Mouse (Mus musculus) neural tube, embryonic 11.5 days (tissue): ENCODE measurements at regions not wholly inside any gene's neighbourhood (a gene's known extent, or its start where the extent isn't known, plus 50 kb on each side); places are given as distances from the start of the nearest gene placed in this dataset.

Source experiments
- ATAC-seq: fragments of 200-750 bp; cut with Nextera tagmentation; 2 replicates; pipeline ENCODE4 v1.8.0; 2017; ENCODE audit warnings: moderate number of reproducible peaks, mild to moderate bottlenecking, moderate TSS enrichment, moderate library complexity; ENCODE audit not compliant: insufficient read depth, low FRiP score, low TSS enrichment
- DNase-seq: peaks from one replicate; pipeline ENCODE4 v3.0.0-alpha.2; 2015; ENCODE audit warnings: low spot score
- H3K27ac ChIP-seq: fragments of 300-500 bp; sonication (generic); 2 replicates; pipeline ENCODE4 v1.5.1; 2014; ENCODE audit warnings: low read depth, mild to moderate bottlenecking, low read length
- H3K27me3 ChIP-seq: fragments of 300-500 bp; sonication (generic); 2 replicates; pipeline ENCODE4 v1.6.1; 2014; ENCODE audit warnings: mild to moderate bottlenecking, low read length, mixed read lengths; ENCODE audit not compliant: control insufficient read depth, insufficient read depth
- H3K36me3 ChIP-seq: fragments of 300-500 bp; sonication (generic); 2 replicates; pipeline ENCODE4 v1.6.1; 2014; ENCODE audit warnings: mild to moderate bottlenecking, low read length, moderate library complexity, mixed read lengths; ENCODE audit not compliant: control insufficient read depth, insufficient read depth
- H3K4me1 ChIP-seq: fragments of 300-500 bp; sonication (generic); 2 replicates; pipeline ENCODE4 v1.6.1; 2014; ENCODE audit warnings: low read length, mixed read lengths; ENCODE audit not compliant: control insufficient read depth, insufficient read depth
- H3K4me2 ChIP-seq: fragments of 300-500 bp; sonication (generic); 2 replicates; pipeline ENCODE4 v1.6.1; 2014; ENCODE audit warnings: low read depth, mild to moderate bottlenecking, moderate library complexity
- H3K4me3 ChIP-seq: fragments of 300-500 bp; sonication (generic); 2 replicates; pipeline ENCODE4 v1.5.1; 2014; ENCODE audit warnings: low read depth, low read length
- H3K9ac ChIP-seq: fragments of 300-500 bp; sonication (generic); 2 replicates; pipeline ENCODE4 v1.6.1; 2014; ENCODE audit warnings: mild to moderate bottlenecking, low read length
- H3K9me3 ChIP-seq: fragments of 300-500 bp; sonication (generic); 2 replicates; pipeline ENCODE4 v1.6.1; 2016; ENCODE audit warnings: low read length; ENCODE audit not compliant: control insufficient read depth
- WGBS: fragments of 180-500 bp; shearing (Covaris S2); extraction: QIAGEN DNeasy Blood & Tissue Kit; methylation state at CpG from one replicate; pipeline ENCODE4 v1.1.7; 2014; 5-methylcytosine and 5-hydroxymethylcytosine counted together

DNA sequence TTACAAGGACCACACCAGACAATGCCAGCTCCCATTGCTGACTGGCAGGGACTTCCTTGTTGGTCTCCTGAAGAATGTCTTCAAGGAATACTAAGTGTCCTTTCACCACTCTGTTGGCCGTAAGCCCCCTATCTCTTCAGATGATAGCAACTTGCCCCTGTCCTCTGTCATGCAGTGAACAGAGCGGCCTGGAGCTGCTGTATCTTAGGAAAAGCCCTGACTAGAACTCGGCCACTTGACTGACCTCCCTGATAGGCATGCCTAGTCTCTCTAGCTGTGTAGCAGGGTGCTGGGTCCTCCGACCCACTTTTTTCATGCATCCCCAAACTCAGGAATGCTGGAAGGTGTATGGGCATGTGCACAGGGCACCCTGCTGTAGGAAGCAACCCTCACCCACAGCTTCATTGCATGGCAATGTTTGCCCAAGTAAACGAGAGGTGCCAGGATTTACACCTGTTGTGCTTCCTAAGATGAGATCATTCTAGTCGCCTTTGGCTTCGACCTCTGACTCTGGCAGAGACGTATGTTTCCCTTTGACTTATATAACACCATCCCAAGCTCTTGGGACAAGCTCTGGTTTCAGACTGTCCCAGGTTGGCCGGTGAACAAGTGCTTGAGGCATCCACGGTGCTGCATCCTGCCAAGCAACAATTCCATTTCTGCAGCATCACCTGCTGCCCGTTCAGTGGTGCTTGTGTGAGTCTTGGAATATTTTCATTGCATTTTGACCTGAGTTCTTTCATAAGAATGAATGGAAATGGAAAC, 145.1 kb downstream of the Zfp36l1 start:
- no peak overlapping the region for H3K9ac ChIP-seq
- H3K27me3 ChIP-seq: no peaks in the 10 kb centered on the region
- no peaks in the 10 kb centered on the region for H3K36me3 ChIP-seq
- H3K4me3 ChIP-seq: no peak overlapping the region
- DNase-seq (no peak), ATAC-seq (no peak)
- no peaks in the 10 kb centered on the region for H3K9me3 ChIP-seq
- WGBS: 75% methylated on average over 11 of the region's 11 CpGs
- H3K27ac ChIP-seq: no peak overlapping the region
- H3K4me2 ChIP-seq: no peak overlapping the region
- H3K4me1 ChIP-seq: peaks cover 45% of the 10 kb centered on the region

DNA sequence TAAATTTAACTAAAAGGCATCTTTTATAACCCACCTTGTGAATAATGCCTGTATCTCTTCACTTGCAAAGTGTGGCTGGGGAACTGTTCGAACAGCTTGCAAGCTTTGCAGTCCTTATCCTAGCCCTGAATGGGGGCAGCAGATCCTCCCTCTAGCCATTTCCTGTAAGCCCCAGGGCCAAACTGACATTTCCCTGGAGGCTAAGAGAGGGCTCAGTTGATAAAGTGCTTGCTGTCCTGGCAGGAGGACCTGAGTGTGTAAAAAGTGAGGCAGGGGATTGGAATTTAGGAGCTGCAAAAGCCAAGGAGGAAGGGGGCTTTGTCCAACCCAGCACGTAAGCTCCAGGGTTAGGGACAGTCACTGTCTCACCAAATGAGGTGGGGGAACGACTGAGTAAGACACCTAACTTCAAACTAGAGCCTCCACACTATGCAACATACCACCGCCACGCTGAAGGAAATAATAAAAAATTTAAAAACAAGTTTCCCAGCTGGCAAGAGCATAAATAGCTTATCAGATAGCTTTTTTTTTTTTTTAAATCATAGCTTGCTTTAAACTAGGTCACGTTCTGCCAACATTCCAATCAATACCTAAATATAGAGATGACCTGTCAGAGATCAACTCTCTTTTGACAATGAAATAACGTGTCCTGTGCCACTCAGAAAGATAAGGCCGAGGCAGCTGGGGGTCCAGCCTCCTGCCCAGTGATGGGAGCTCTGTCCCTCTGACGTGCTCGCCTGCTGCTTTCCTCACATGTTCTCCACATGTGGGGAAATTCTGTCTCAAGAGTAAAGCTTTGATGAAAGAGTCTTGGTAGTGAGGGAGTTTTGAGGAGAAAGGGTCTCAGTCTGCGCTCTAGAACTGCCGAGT, 146.0 kb downstream of the Zfp36l1 start:
- Histone ChIP-seq H3K4me2 (no peak overlapping the region), H3K9ac (no peak overlapping the region), H3K4me3 (no peak overlapping the region), H3K9me3 (no peaks in the 10 kb centered on the region), H3K27me3 (no peaks in the 10 kb centered on the region), H3K4me1 (peaks cover 45% of the 10 kb centered on the region), H3K27ac (no peak overlapping the region), H3K36me3 (no peaks in the 10 kb centered on the region)
- ATAC-seq (no peak), DNase-seq (no peak)
- 50% methylated on average over 12 of the region's 12 CpGs for WGBS

DNA sequence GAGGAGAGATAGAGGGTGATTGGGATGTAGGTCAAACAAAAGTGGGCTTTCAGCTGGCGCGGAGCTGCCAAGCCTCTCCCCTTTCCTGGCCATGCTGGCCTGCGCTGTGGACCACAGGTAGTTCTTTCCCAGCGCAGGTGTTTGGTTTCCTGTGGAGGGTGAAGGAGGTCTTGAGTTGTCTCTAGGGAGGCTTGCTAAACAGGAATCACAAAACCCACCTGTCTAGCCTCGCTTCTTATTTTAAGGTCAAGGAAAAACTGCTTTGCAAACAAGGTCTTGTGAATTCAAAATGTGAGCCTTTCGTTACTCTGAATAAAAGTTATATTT, 146.6 kb downstream of the Zfp36l1 start:
- Histone ChIP-seq H3K4me1 (peaks cover 43% of the 10 kb centered on the region), H3K9ac (peak overlapping the region; percentile 54; the same call in 1 of the 2 replicates), H3K9me3 (no peaks in the 10 kb centered on the region), H3K27me3 (no peaks in the 10 kb centered on the region), H3K4me2 (peak overlapping the region; percentile 55), H3K36me3 (no peaks in the 10 kb centered on the region), H3K27ac (peak overlapping the region; percentile 36; the same call in 1 of the 2 replicates), H3K4me3 (no peak overlapping the region; the same call in 1 of the 2 replicates)
- DNase-seq (no peak), ATAC-seq (no peak)
- 54% methylated on average over 6 of the region's 6 CpGs for WGBS

DNA sequence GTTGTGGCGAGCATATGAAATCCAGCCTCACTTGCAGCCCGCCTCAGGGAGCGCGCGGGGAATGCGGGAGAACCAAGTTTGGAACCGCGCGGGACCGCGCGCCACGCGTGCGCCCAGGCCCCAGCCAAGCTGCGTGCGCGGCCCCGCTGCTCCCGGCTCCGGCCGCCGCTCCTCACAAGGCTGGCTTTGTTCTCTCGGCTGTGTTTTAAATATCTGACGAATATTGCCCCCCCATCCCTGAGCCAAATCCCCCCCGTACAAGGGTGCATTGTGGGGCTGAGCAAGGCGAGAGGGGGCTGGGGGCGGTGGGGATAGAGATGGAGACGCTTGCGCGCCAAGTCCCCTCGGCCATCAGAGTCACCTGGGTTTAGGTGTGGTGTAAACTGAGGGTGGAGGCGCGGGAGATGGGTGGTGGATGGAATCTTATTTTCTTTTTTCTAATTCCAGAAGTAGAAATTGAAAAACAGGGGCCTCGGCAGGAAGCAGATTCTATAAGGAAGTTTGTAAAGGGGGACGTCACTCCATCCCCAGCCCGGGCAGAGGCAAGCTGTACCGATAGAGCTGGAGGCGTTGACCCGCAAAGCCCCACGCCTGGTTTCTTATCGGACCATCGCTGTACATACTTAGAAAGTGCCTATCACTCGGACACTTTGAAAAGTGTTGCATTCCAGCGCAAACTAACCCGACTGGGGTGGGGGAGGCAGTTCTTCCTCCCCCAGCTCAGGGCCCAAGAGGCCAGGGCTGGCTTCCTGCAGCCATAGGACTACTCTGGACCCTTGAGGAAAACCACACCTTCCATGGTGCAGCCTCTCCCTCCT, 147.1 kb downstream of the Zfp36l1 start:
- Histone ChIP-seq H3K36me3 (no peaks in the 10 kb centered on the region), H3K9me3 (no peaks in the 10 kb centered on the region), H3K9ac (peak overlapping the region; percentile 54), H3K4me3 (peak overlapping the region; percentile 31), H3K4me2 (peak overlapping the region; percentile 55), H3K4me1 (peaks cover 37% of the 10 kb centered on the region), H3K27ac (peak overlapping the region; percentile 36; the same call in 1 of the 2 replicates), H3K27me3 (no peaks in the 10 kb centered on the region)
- peak; percentile 80 for DNase-seq
- ATAC-seq: peak; percentile 67; the same call in 1 of the 2 replicates
- 4% methylated on average over 46 of the region's 46 CpGs for WGBS

- Histone ChIP-seq H3K9ac (no peak overlapping the region), H3K27ac (no peak overlapping the region), H3K27me3 (no peaks in the 10 kb centered on the region), H3K4me2 (no peak overlapping the region), H3K4me3 (no peak overlapping the region), H3K4me1 (peaks cover 19% of the 10 kb centered on the region), H3K9me3 (no peaks in the 10 kb centered on the region), H3K36me3 (no peaks in the 10 kb centered on the region)
- ATAC-seq (no peak), DNase-seq (no peak)
- 62% methylated on average over 9 of the region's 9 CpGs for WGBS
These were observed 149.3 kb downstream of the Zfp36l1 start for GRCm38 (mm10) chr12:79963443-79964025.

DNA sequence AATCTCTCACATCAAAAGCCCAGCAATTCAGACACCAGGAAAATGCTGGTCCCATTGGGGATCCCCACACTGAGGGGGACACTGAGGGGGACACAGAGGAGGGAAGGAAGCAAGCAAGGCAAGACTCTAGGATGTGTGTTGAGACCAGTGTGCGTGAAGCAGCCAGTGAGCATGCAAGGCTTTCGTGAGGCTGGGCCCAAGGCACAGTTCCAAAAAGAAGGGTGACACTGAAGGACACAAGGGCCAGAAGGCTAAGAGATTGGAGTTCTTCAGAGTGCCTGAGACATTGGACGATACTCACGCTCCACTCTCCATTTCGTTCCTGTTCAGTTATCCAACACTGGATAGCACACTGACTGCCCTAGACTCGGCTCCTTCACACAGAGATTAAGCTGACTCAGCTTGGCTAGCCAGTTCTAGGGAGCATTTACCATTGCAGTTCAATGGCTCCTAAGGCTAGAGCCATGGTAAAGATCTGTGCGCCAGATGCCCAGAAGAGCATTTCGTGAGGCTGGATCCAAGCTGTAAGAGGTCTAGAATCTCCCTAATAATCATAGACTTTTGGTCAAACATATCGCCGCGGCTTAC, 150.1 kb downstream of the Zfp36l1 start:
- no peaks in the 10 kb centered on the region for H3K36me3 ChIP-seq
- WGBS: 96% methylated on average over 11 of the region's 11 CpGs
- H3K27me3 ChIP-seq: no peaks in the 10 kb centered on the region
- no peak overlapping the region for H3K4me2 ChIP-seq
- ATAC-seq (no peak), DNase-seq (no peak)
- no peak overlapping the region for H3K27ac ChIP-seq
- no peak overlapping the region for H3K9ac ChIP-seq
- H3K9me3 ChIP-seq: no peaks in the 10 kb centered on the region
- peaks cover 19% of the 10 kb centered on the region for H3K4me1 ChIP-seq
- no peak overlapping the region for H3K4me3 ChIP-seq

GRCm38 (mm10) chr12:79961881-79962280, 150.9 kb downstream of the Zfp36l1 start:
- Histone ChIP-seq H3K4me1 (peaks cover 19% of the 10 kb centered on the region), H3K27me3 (no peaks in the 10 kb centered on the region), H3K4me3 (no peak overlapping the region), H3K4me2 (no peak overlapping the region), H3K36me3 (no peaks in the 10 kb centered on the region), H3K27ac (no peak overlapping the region), H3K9ac (no peak overlapping the region), H3K9me3 (no peaks in the 10 kb centered on the region)
- DNase-seq (no peak), ATAC-seq (no peak)
- 89% methylated on average over 4 of the region's 4 CpGs for WGBS

- H3K27ac ChIP-seq: no peak overlapping the region
- 88% methylated on average over 6 of the region's 6 CpGs for WGBS
These were observed 151.7 kb downstream of the Zfp36l1 start for GRCm38 (mm10) chr12:79961076-79961475.

More at GRCm38 (mm10) chr12:79961076-79961475, 151.7 kb downstream of the Zfp36l1 start:
- H3K4me2 ChIP-seq: no peak overlapping the region
- DNase-seq (no peak), ATAC-seq (no peak)
- no peak overlapping the region for H3K9ac ChIP-seq
- H3K27me3 ChIP-seq: no peaks in the 10 kb centered on the region
- H3K4me1 ChIP-seq: peaks cover 12% of the 10 kb centered on the region
- no peaks in the 10 kb centered on the region for H3K36me3 ChIP-seq
- H3K9me3 ChIP-seq: no peaks in the 10 kb centered on the region
- no peak overlapping the region for H3K4me3 ChIP-seq
